Mouse (Mus musculus) macrophage (primary cell): ENCODE results near the gene Peak1. TPM values are rescaled to one million over a fixed set of nuclear protein-coding genes. Genes with fewer than 3 reads are reported as not detected.
A peak's percentile ranks its signal among the peaks of the same experiment; 100 is the strongest.

Source experiments
- H3K27ac ChIP-seq: fragments of 350-480 bp; formaldehyde crosslinking; 2 replicates; pipeline ENCODE4 v1.9.0; 2021
- H3K36me3 ChIP-seq: fragments of 350-480 bp; formaldehyde crosslinking; 2 replicates; pipeline ENCODE4 v1.9.0; 2021; ENCODE audit errors: inconsistent target
- H3K4me3 ChIP-seq: fragments of 350-480 bp; formaldehyde crosslinking; 2 replicates; pipeline ENCODE4 v1.9.0; 2021; ENCODE audit errors: inconsistent target
- H3K79me2 ChIP-seq: fragments of 350-480 bp; formaldehyde crosslinking; 2 replicates; pipeline ENCODE4 v1.9.0; 2021; ENCODE audit errors: inconsistent target
- WGBS: methylation state at CpG from one replicate; pipeline ENCODE4 v1.1.7; 2026; ENCODE audit warnings: inconsistent platforms; ENCODE audit not compliant: missing documents; 5-methylcytosine and 5-hydroxymethylcytosine counted together
- polyA plus RNA-seq: library from polyadenylated mRNA; stranded (reverse); fragments of 250-400 nt; gene quantifications from 3 replicates; pipeline ENCODE4 v1.2.4, GENCODE M21; 2018; ENCODE audit warnings: inconsistent platforms

The Peak1 gene
- polyA plus RNA-seq, 1 experiment from 2014 or later: 32.4 TPM

DNA sequence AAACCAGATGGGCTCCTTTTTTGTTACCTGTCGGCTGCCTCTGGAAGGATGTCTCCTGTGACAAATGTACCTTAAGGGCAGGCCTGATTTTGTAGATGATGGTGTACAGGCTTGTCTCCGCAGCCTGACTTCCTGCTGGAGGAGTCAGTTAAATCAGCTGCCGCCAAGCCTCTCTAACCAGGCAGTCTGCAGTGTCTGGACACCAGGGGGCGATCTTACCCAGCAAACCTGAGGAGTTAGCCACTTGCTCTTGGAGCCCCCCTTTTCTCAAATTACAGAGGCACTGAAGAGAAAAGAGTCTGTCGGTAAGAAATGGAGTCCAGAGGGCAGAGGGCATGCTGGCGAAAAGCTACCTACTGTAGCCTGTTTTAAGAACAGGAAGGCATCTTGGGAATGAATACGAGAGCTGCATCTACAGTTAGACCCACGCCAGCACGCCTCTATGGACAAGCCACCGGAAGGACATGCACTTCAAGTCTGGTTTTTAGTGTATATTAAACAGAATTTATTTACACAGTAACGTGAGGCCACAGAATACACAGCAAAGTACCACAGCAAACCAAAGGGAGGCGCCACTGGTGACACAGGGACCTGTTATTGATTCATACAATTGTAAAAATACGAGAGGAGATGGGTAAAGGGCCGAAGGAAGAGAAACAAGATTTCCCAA lies 217.1 kb downstream of the Peak1 start:
- Histone ChIP-seq H3K79me2 (no peaks in the 10 kb centered on the region), H3K4me3 (no peak overlapping the region), H3K27ac (no peak overlapping the region), H3K36me3 (peaks cover 13% of the 10 kb centered on the region; the same call in 1 of the 2 replicates)
- WGBS: 43% methylated on average over 13 of the region's 14 CpGs

DNA sequence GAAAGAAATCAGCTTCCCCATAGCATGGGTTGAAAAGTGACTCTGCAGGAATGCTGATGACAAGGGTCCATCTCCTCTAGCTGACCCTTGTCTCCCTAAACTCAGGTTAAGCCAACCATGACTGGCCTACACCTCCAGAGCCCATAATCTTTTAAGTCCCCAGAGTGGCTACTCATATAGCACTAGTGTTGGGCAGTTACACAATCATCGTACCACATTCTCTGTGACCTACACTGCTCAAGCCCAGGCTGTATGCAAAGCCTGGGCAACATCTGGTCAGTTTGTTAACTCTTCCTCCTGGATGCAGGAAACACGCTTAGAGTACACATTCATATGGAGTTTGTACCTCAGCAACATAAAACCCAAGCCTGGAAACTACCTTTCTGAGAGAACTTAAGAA lies 217.7 kb downstream of the Peak1 start:
- Histone ChIP-seq H3K79me2 (no peaks in the 10 kb centered on the region), H3K27ac (no peak overlapping the region), H3K36me3 (peaks cover 8% of the 10 kb centered on the region; the same call in 1 of the 2 replicates), H3K4me3 (no peak overlapping the region)
- WGBS: 60% methylated on average over 2 of the region's 2 CpGs

GRCm38 (mm10) chr9:56196921-56197320 lies 220.9 kb downstream of the Peak1 start:
- H3K79me2 ChIP-seq: no peaks in the 10 kb centered on the region
- no peak overlapping the region for H3K27ac ChIP-seq
- H3K36me3 ChIP-seq: no peaks in the 10 kb centered on the region
- H3K4me3 ChIP-seq: no peak overlapping the region
- WGBS: 81% methylated on average over 4 of the region's 4 CpGs

DNA sequence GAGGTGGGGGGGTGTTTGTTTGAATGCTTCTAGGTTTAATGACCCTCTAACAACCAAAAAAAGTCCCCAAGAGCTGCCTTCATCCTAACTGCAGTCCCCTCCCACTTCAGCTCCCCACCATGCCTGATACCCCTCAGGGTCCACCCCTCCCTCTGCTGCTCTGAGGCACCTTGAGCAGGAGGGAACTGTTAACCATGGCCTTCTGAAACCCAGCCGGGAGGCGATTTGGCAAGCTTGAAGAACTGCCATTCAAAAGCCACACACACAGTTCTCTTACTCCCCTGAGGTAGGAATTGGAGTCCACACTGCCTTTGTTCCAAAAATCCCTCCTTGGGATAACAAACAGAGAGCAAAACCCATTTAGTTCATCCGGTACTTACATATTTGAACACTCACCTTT lies 222.7 kb downstream of the Peak1 start:
- no peaks in the 10 kb centered on the region for H3K79me2 ChIP-seq
- H3K36me3 ChIP-seq: no peaks in the 10 kb centered on the region
- H3K27ac ChIP-seq: no peak overlapping the region
- WGBS: 76% methylated on average over 3 of the region's 3 CpGs
- no peak overlapping the region for H3K4me3 ChIP-seq

- WGBS: 85% methylated on average over 11 of the region's 11 CpGs
- Histone ChIP-seq H3K4me3 (no peak overlapping the region), H3K27ac (no peak overlapping the region)
Observed at GRCm38 (mm10) chr9:56191498-56192455, 226.1 kb downstream of the Peak1 start.

DNA sequence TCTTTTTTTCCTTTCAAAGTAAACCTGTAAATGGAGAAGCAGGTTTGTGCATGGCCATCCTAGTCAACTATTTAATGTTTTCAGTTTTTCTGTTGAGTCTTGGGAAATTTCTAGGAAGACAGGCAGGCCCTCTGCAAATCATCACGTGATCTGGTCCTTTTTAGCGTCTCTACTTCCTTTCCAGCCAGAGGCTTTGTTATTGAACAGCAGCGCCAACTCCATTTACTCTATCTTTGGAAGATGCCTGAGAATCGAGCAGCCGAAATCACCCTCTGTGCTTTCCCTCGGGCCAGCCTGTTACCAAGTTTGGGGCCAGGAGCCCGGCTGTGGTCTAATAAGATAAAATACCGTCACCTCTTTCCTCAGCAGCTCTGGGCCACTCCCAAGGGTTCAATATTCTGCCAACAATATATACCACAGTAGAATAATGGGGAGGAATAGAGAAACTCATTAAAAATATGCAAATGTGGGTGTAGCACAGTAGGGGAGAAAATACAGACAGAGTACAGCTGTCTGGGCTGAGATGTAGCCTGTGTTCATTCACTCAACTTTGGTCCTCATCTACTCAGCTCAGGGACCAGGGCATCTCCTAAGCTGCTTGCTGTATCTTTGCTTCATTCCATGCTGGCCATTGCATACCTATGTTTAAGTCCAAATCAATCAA lies 237.6 kb downstream of the Peak1 start:
- no peak overlapping the region for H3K27ac ChIP-seq
- no peak overlapping the region for H3K4me3 ChIP-seq
- WGBS: 70% methylated on average over 8 of the region's 8 CpGs
- no peaks in the 10 kb centered on the region for H3K79me2 ChIP-seq
- no peaks in the 10 kb centered on the region for H3K36me3 ChIP-seq

More at GRCm38 (mm10) chr9:56191498-56192455, 226.1 kb downstream of the Peak1 start:
- H3K79me2 ChIP-seq: no peaks in the 10 kb centered on the region
- H3K36me3 ChIP-seq: no peaks in the 10 kb centered on the region

DNA sequence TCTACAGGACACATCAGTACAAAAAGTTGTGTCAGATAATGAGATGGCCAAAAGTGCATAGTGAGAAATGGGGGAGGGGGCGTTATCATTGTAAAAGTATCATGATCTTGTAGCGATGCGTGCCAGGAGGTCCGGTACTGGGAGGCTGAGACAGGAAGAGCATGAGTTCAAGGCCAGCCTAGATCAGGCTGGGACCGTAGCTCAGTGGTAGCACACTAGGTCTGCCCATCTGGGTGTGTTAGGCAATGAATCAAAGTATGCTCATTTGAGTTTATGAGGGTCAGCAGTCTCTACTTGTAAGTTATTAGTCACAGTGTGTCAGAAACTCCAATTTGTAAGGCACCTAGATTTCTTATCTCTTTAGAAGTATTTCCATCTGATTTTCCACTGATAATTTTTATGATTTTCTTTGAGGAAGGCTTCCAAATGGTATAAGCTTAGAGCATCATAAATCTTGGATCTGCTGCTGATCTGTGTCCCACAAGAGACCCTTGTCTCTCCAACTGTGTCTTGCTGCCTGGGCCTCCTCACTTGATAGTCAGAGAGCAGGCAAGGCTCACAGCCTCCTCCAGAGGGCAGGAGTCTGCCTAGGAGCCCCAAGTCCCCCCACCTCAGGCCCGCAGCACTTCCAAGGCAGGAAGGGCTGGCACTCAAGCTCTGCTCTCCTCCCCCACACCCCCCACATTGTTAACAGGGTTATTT lies 238.3 kb downstream of the Peak1 start:
- H3K36me3 ChIP-seq: no peaks in the 10 kb centered on the region
- H3K4me3 ChIP-seq: no peak overlapping the region
- no peak overlapping the region for H3K27ac ChIP-seq
- H3K79me2 ChIP-seq: no peaks in the 10 kb centered on the region
- WGBS: 88% methylated on average over 6 of the region's 6 CpGs

- H3K36me3 ChIP-seq: no peaks in the 10 kb centered on the region
- H3K27ac ChIP-seq: no peak overlapping the region
- WGBS: 92% methylated on average over 4 of the region's 4 CpGs
- H3K4me3 ChIP-seq: no peak overlapping the region
- no peaks in the 10 kb centered on the region for H3K79me2 ChIP-seq
Observed at GRCm38 (mm10) chr9:56177354-56177753, 240.5 kb downstream of the Peak1 start.

DNA sequence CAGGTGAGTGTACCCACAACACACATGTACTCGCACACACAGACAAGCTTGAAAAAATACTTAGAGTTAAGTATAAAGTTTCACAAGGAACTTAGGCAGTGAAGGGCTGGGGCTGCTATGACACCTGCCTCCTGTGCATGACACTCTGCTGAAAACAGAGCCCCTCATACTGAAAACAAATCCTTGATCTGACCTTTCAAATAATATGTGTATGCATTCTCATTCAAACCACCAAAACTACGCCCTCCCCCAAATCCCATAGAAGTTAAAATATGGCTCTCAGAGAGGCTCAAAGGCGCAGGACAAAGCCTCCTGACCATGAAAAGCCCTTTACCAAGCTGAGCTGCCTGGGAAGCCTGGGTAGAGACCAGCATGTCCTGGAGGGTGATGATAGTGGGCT lies 242.6 kb downstream of the Peak1 start:
- WGBS: 96% methylated on average over 3 of the region's 3 CpGs
- H3K36me3 ChIP-seq: no peaks in the 10 kb centered on the region
- no peaks in the 10 kb centered on the region for H3K79me2 ChIP-seq
- H3K4me3 ChIP-seq: no peak overlapping the region
- H3K27ac ChIP-seq: no peak overlapping the region

GRCm38 (mm10) chr9:56167690-56168089 lies 250.2 kb downstream of the Peak1 start:
- no peak overlapping the region for H3K4me3 ChIP-seq
- H3K27ac ChIP-seq: no peak overlapping the region
- 77% methylated on average over 6 of the region's 6 CpGs for WGBS
- H3K79me2 ChIP-seq: no peaks in the 10 kb centered on the region
- H3K36me3 ChIP-seq: no peaks in the 10 kb centered on the region

GRCm38 (mm10) chr9:56166161-56166560 lies 251.7 kb downstream of the Peak1 start:
- no peaks in the 10 kb centered on the region for H3K79me2 ChIP-seq
- no peaks in the 10 kb centered on the region for H3K36me3 ChIP-seq
- 16% methylated on average over 5 of the region's 5 CpGs for WGBS
- no peak overlapping the region for H3K4me3 ChIP-seq
- no peak overlapping the region for H3K27ac ChIP-seq

DNA sequence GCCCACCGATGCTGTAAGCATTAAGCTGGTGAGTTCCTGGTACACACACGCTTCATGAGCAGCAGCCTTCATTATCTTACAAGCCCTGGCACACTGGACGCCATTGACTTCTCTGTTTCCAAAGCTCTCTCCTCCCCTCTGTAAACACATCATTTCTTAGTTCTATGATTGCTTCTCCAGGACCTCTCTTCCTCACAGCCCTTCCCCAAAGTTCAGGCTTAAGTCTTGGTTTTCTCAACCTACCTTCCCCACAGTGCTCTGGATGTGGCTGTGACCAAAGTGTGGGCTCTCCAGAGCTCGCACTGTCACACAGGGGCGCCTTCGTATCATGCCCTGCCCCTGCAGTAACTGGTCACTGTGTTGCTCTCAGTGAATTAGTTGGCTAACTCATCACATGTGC lies 252.5 kb downstream of the Peak1 start, which contains the start of gene Tspan3:
Tspan3 (minus strand) TSS at position 101 of the 400 bp plus-strand sequence.
- Histone ChIP-seq H3K27ac (no peak within 1 kb of the TSS), H3K36me3 (no peaks in the 10 kb centered on the region), H3K79me2 (no peaks in the 10 kb centered on the region), H3K4me3 (no peak within 1 kb of the TSS)
- WGBS: 86% methylated on average over 6 of the region's 6 CpGs

GRCm38 (mm10) chr9:56160341-56161141 lies 257.3 kb downstream of the Peak1 start:
- peak overlapping the region; percentile 52 for H3K4me3 ChIP-seq
- no peak overlapping the region for H3K27ac ChIP-seq
- 1% methylated on average over 70 of the region's 82 CpGs for WGBS
- H3K79me2 ChIP-seq: peaks cover 43% of the 10 kb centered on the region; the same call in 1 of the 2 replicates
- H3K36me3 ChIP-seq: no peaks in the 10 kb centered on the region
